Mouse (Mus musculus) gastrocnemius, postnatal 10 days (tissue): ENCODE measurements around the gene Gm9125. TPM values are rescaled to one million over a fixed set of nuclear protein-coding genes. Genes with fewer than 3 reads are reported as not detected.
"Not testable (repeated sequence)": the region's sequence is repeated elsewhere in the genome, so short reads cannot be mapped to it uniquely, and the experiment has no call there.

Source experiments
- DNase-seq: peaks from one replicate; pipeline ENCODE4 v3.0.0; 2021; ENCODE audit warnings: mixed read lengths
- long read RNA-seq, 2 experiments: library from polyadenylated mRNA; stranded (forward); transcript quantifications; one replicate each; pipeline ENCODE4 v2.0.0; 2021
- total RNA-seq, 2 experiments: library from RNA; stranded (reverse); gene quantifications; 2 replicates each; pipeline ENCODE4 v1.2.3; 2021

Gm9125 gene
- not detected for total RNA-seq
- long read RNA-seq, experiment 1: 0 reads
- long read RNA-seq, experiment 2: 0 reads

- DNase-seq: not testable (repeated sequence)
Observed at GRCm38 (mm10) chr3:94054785-94055184, at the start of gene Gm9125. Gene Gm9125 (minus strand): TSS chr3:94054885.

- not testable (repeated sequence) for DNase-seq
Observed at GRCm38 (mm10) chr3:94072544-94072943, 17.9 kb upstream of the Gm9125 start, which contains the start of gene Gm10697. Gene Gm10697 (minus strand): TSS chr3:94072644.

GRCm38 (mm10) chr3:94049566-94050121 is 5.0 kb downstream of the Gm9125 start:
- not testable (repeated sequence) for DNase-seq

GRCm38 (mm10) chr3:94038241-94038640 is 16.4 kb downstream of the Gm9125 start:
- DNase-seq: not testable (repeated sequence)

GRCm38 (mm10) chr3:94034400-94034799 is 20.3 kb downstream of the Gm9125 start:
- DNase-seq: not testable (repeated sequence)

Other genes starting within 250 kb of the Gm9125 start
- not detected for gene Tdpoz3, start 228.9 kb downstream of the Gm9125 start, total RNA-seq
- not detected for gene Gm9117, start 111.3 kb downstream of the Gm9125 start, total RNA-seq
- gene Tdpoz5, start 93.6 kb downstream of the Gm9125 start, total RNA-seq: not detected
- gene Gm10697, start 17.8 kb upstream of the Gm9125 start, total RNA-seq: not detected
- not detected for gene Gm10696, start 123.3 kb upstream of the Gm9125 start, total RNA-seq
- gene Gm5286, start 141.8 kb upstream of the Gm9125 start, total RNA-seq: not detected
- not detected for gene Gm4778, start 209.2 kb upstream of the Gm9125 start, total RNA-seq